Mouse (Mus musculus) midbrain, embryonic 13.5 days (tissue): ENCODE measurements around the gene Klk1b24. TPM values are rescaled to one million over a fixed set of nuclear protein-coding genes. Genes with fewer than 3 reads are reported as not detected.

Experiments used
- ATAC-seq: fragments of 200-750 bp; cut with Nextera tagmentation; 2 replicates; pipeline ENCODE4 v1.8.0; 2017; ENCODE audit warnings: mild to moderate bottlenecking, moderate TSS enrichment, moderate library complexity
- H3K27ac ChIP-seq: fragments of 300-500 bp; sonication (generic); 2 replicates; pipeline ENCODE4 v1.5.1; 2015; ENCODE audit warnings: inconsistent platforms, mild to moderate bottlenecking, moderate library complexity
- H3K27me3 ChIP-seq: fragments of 300-500 bp; sonication (generic); 2 replicates; pipeline ENCODE4 v1.6.1; 2015; ENCODE audit warnings: mild to moderate bottlenecking, inconsistent platforms
- H3K36me3 ChIP-seq: fragments of 300-500 bp; sonication (generic); 2 replicates; pipeline ENCODE4 v1.6.1; 2015; ENCODE audit warnings: mild to moderate bottlenecking, inconsistent platforms
- H3K4me1 ChIP-seq: fragments of 300-500 bp; sonication (generic); replicated peaks from 2 replicates; pipeline ENCODE4 v1.6.1; 2015; ENCODE audit warnings: inconsistent platforms
- H3K4me2 ChIP-seq: fragments of 300-500 bp; sonication (generic); replicated peaks from 2 replicates; pipeline ENCODE4 v1.6.1; 2015; ENCODE audit warnings: moderate library complexity, mild to moderate bottlenecking, inconsistent platforms
- H3K4me3 ChIP-seq: fragments of 300-500 bp; sonication (generic); replicated peaks from 2 replicates; pipeline ENCODE4 v1.5.1; 2015; ENCODE audit warnings: mild to moderate bottlenecking, inconsistent platforms
- H3K9ac ChIP-seq: fragments of 300-500 bp; sonication (generic); replicated peaks from 2 replicates; pipeline ENCODE4 v1.6.1; 2015; ENCODE audit warnings: mild to moderate bottlenecking, inconsistent platforms
- H3K9me3 ChIP-seq: fragments of 300-500 bp; sonication (generic); 2 replicates; pipeline ENCODE4 v1.6.1; 2016; ENCODE audit warnings: mild to moderate bottlenecking, inconsistent platforms
- WGBS: fragments of 180-500 bp; shearing (Covaris S2); methylation state at CpG from one replicate; pipeline ENCODE4 v1.1.7; 2015; 5-methylcytosine and 5-hydroxymethylcytosine counted together
- polyA plus RNA-seq: library from polyadenylated mRNA; unstranded; fragments of >200 nt; fragmentation: Nextera tagmentation; extraction: Ambion mirVana; gene quantifications from 2 replicates; pipeline ENCODE4 v1.2.1, GENCODE M21; 2015

The Klk1b24 gene
- polyA plus RNA-seq, 1 experiment from 2014 or later, result not detected

DNA sequence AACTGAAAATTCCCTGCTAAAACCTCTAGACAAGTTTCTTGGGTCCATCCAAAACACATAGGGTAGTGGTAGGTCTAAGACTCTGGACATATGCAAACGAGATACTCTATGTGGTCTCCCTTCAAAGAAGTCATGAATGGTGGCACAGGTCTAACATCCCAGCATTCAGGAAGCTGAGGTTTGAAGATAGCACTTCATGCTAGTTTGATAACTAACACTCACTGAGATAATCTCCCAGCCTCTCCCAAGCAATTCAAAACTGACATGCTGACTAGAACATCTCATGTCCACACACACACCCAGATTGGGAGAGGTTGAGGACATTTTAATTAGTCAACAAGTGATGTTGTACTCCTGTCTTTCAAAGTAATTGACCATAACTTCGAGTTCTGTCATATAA is 51.9 kb downstream of the Klk1b24 start:
- H3K27me3 ChIP-seq, result no peaks in the 10 kb centered on the region
- no peak overlapping the region for H3K4me2 ChIP-seq
- ATAC-seq, result no peak
- no peak overlapping the region for H3K9ac ChIP-seq
- H3K36me3 ChIP-seq, result no peaks in the 10 kb centered on the region
- no peak overlapping the region for H3K27ac ChIP-seq
- WGBS, result 49% methylated on average over 2 of the region's 2 CpGs
- H3K4me1 ChIP-seq, result no peaks in the 10 kb centered on the region
- H3K4me3 ChIP-seq, result no peak overlapping the region
- H3K9me3 ChIP-seq, result no peaks in the 10 kb centered on the region

GRCm38 (mm10) chr7:44240712-44241111 is 52.7 kb downstream of the Klk1b24 start:
- Histone ChIP-seq H3K36me3 (no peaks in the 10 kb centered on the region), H3K27ac (no peak overlapping the region), H3K4me2 (no peak overlapping the region), H3K4me3 (no peak overlapping the region), H3K9me3 (no peaks in the 10 kb centered on the region), H3K9ac (no peak overlapping the region), H3K4me1 (peaks cover 7% of the 10 kb centered on the region), H3K27me3 (no peaks in the 10 kb centered on the region)
- no peak for ATAC-seq
- WGBS, result 79% methylated on average over 1 of the region's 1 CpGs

DNA sequence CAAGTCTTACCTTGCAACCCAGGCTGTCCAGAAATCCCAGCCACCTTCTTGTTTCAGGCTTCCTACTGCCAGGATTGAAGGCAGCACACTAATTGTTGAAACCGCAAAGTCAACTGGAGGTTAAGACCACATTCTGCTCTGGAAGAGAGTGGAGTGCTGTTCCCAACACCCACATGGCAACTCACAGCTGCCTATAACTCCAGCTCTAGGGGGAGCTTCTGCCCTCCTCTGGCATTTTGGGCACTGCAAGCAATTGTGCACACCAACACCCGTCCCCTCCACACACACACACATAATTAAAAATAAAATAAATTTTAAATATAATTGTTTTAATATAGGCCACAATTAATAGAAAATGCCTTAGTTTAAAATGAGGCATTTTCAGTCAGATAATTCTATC is 53.1 kb downstream of the Klk1b24 start:
- Histone ChIP-seq H3K36me3 (no peaks in the 10 kb centered on the region), H3K27ac (no peak overlapping the region), H3K4me3 (no peak overlapping the region), H3K27me3 (no peaks in the 10 kb centered on the region), H3K4me1 (peaks cover 9% of the 10 kb centered on the region), H3K9ac (no peak overlapping the region), H3K4me2 (no peak overlapping the region), H3K9me3 (no peaks in the 10 kb centered on the region)
- WGBS, result 72% methylated on average over 2 of the region's 2 CpGs
- no peak for ATAC-seq

Other genes with a start within 250 kb of the Klk1b24 start
- not detected in 2 replicates for gene Klk1b8, start 237.6 kb upstream of the Klk1b24 start, polyA plus RNA-seq
- not detected in 2 replicates for gene Klk1b1, start 221.5 kb upstream of the Klk1b24 start, polyA plus RNA-seq
- not detected in 2 replicates for gene Klk1b9, start 212.2 kb upstream of the Klk1b24 start, polyA plus RNA-seq
- not detected in 2 replicates for gene Klk1b11, start 192.4 kb upstream of the Klk1b24 start, polyA plus RNA-seq
- gene Klk1b26, start 176.1 kb upstream of the Klk1b24 start, polyA plus RNA-seq, result not detected in 2 replicates
- not detected in 2 replicates for gene Klk1b27, start 135.9 kb upstream of the Klk1b24 start, polyA plus RNA-seq
- gene Klk1b21, start 85.9 kb upstream of the Klk1b24 start, polyA plus RNA-seq, result not detected in 2 replicates
- not detected in 2 replicates for gene Klk1b22, start 75.6 kb upstream of the Klk1b24 start, polyA plus RNA-seq
- gene Klk1b16, start 51.5 kb upstream of the Klk1b24 start, polyA plus RNA-seq, result not detected in 2 replicates
- not detected in 2 replicates for gene Klk1b3, start 10.0 kb downstream of the Klk1b24 start, polyA plus RNA-seq
- gene Klk1b4, start 19.2 kb downstream of the Klk1b24 start, polyA plus RNA-seq, result not detected in 2 replicates
- not detected in 2 replicates for gene Klk1b5, start 27.7 kb downstream of the Klk1b24 start, polyA plus RNA-seq
- not detected in 2 replicates for gene Klk1, start 37.1 kb downstream of the Klk1b24 start, polyA plus RNA-seq
- not detected in 2 replicates for gene Gm36864, start 47.9 kb downstream of the Klk1b24 start, polyA plus RNA-seq
- 1.5 and 1.6 TPM in 2 replicates for gene 1700028J19Rik, start 58.5 kb downstream of the Klk1b24 start, polyA plus RNA-seq
- 205 and 217 TPM in 2 replicates for gene 2410002F23Rik, start 58.5 kb downstream of the Klk1b24 start, polyA plus RNA-seq
- 0.09 TPM in 1 of 2 replicates, not detected in the other for gene Acp4, start 69.1 kb downstream of the Klk1b24 start, polyA plus RNA-seq
- gene Gm15517, start 73.2 kb downstream of the Klk1b24 start, polyA plus RNA-seq, result not detected in 2 replicates
- 3.7 and 4.0 TPM in 2 replicates for gene Clec11a, start 118.7 kb downstream of the Klk1b24 start, polyA plus RNA-seq
- gene Shank1, start 122.0 kb downstream of the Klk1b24 start, polyA plus RNA-seq, result 26.0 and 26.4 TPM in 2 replicates
- gene Syt3, start 195.9 kb downstream of the Klk1b24 start, polyA plus RNA-seq, result 16.9 and 17.6 TPM in 2 replicates
- gene 1700008O03Rik, start 197.6 kb downstream of the Klk1b24 start, polyA plus RNA-seq, result 0.70 and 1.4 TPM in 2 replicates
- 15.7 and 16.4 TPM in 2 replicates for gene Lrrc4b, start 240.8 kb downstream of the Klk1b24 start, polyA plus RNA-seq